Mouse (Mus musculus) kidney, adult 2 months (tissue): ENCODE data around the gene Ankrd23. TPM values are rescaled to one million over a fixed set of nuclear protein-coding genes. Genes with fewer than 3 reads are reported as not detected.
"Not testable (repeated sequence)": the region's sequence is repeated elsewhere in the genome, so short reads cannot be mapped to it uniquely, and the experiment has no call there.

Source experiments
- DNase-seq: peaks from one replicate; pipeline ENCODE4 v3.0.0; 2021
- H3K27ac ChIP-seq: fragments of 200-500 bp; 2 replicates; pipeline ENCODE4 v1.5.1; 2012; ENCODE audit warnings: low read depth, low read length, control low read depth, inconsistent platforms; ENCODE audit not compliant: insufficient read depth
- H3K27me3 ChIP-seq: fragments of 200-500 bp; replicated peaks from 2 replicates; pipeline ENCODE4 v1.6.1; 2012; ENCODE audit warnings: mild to moderate bottlenecking, moderate library complexity, low read length, inconsistent platforms; ENCODE audit not compliant: control insufficient read depth, insufficient read depth
- H3K36me3 ChIP-seq: fragments of 200-500 bp; 2 replicates; pipeline ENCODE4 v1.6.1; 2012; ENCODE audit warnings: mild to moderate bottlenecking, moderate library complexity, low read length, inconsistent platforms; ENCODE audit not compliant: control insufficient read depth, insufficient read depth
- H3K4me1 ChIP-seq: fragments of 200-500 bp; 2 replicates; pipeline ENCODE4 v1.6.1; 2011; ENCODE audit warnings: low read length; ENCODE audit not compliant: control insufficient read depth, insufficient read depth
- H3K4me3 ChIP-seq: fragments of 200-500 bp; 2 replicates; pipeline ENCODE4 v1.5.1; 2011; ENCODE audit warnings: mild to moderate bottlenecking, low read depth, low read length, control low read depth; ENCODE audit not compliant: insufficient read depth
- CTCF ChIP-seq: fragments of 200-500 bp; conservative IDR thresholded peaks from 2 replicates; pipeline ENCODE4 v1.5.1; 2011; ENCODE audit warnings: low read depth, mild to moderate bottlenecking, control low read depth, low read length, moderate library complexity, mixed read lengths; ENCODE audit not compliant: insufficient read depth, insufficient read length
- POLR2A ChIP-seq: fragments of 200-500 bp; IDR thresholded peaks from one replicate; pipeline ENCODE4 v1.6.1; 2011; ENCODE audit warnings: low read depth, low read length, control low read depth
- WGBS: fragments of 180-500 bp; shearing (Covaris S2); methylation state at CpG from one replicate; pipeline ENCODE4 v1.1.7; 2018; 5-methylcytosine and 5-hydroxymethylcytosine counted together
- polyA plus RNA-seq: library from polyadenylated mRNA; depleted of rRNA; stranded (reverse); fragments of >200 nt; gene quantifications from 2 replicates; pipeline ENCODE4 v1.2.3, GENCODE M21; 2012; rRNA removed

Ankrd23 gene
- polyA plus RNA-seq: 11.8 and 37.9 TPM in 2 replicates

DNA sequence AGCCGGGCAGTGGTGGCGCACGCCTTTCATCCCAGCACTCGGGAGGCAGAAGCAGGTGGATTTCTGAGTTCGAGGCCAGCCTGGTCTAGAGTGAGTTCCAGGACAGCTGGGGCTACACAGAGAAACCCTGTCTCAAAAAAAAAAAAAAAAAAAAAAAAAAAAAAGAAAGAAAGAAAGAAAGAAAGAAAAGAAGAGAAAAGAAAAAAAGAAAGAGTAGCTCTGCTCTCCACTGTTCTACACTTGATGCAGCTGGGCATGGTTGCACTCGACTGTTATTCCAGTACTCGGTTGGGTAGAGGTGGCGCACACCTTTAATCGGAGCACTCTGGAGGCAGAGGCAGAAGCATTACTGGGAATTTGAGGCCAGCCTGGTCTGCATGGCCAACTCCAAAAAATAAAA, at the start of gene Ankrd23:
Gene Ankrd23, minus strand, starts transcription at position 101 of the 400 bp plus-strand sequence.
- H3K27ac ChIP-seq: peak within 1 kb of the TSS; percentile 8; the same call in 1 of the 2 replicates
- H3K4me1 ChIP-seq: peaks cover 11% of the 10 kb centered on the region; the same call in 1 of the 2 replicates
- DNase-seq, H3K36me3 ChIP-seq, H3K4me3 ChIP-seq, H3K27me3 ChIP-seq: not testable (repeated sequence)
- WGBS: 89% methylated on average over 9 of the region's 9 CpGs

DNA sequence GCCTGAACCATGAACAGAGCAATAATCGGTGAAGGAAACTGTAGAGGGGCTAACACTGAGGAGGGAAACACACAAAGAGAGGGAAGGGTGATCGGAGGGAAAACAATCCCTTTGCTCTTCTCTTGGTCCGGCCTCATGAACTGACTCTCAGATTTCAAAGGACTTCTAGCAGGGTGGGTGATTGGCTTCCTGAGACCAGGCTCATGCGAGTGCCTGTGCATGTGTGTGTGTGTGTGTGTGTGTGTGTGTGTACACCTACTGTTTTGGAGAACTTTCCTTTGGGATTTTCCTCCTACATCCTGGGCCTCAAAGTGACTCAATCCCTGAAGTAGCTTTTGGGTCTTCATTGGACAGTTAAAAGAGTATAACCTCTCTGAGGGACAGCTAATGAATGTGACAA, 49.6 kb upstream of the Ankrd23 start:
- Histone ChIP-seq H3K27me3 (no peaks in the 10 kb centered on the region), H3K27ac (no peak overlapping the region), H3K36me3 (no peaks in the 10 kb centered on the region), H3K4me1 (peaks cover 7% of the 10 kb centered on the region; the same call in 1 of the 2 replicates), H3K4me3 (no peak overlapping the region)
- 77% methylated on average over 4 of the region's 4 CpGs for WGBS
- TF ChIP-seq CTCF (no peak), POLR2A (no peak)
- no peak for DNase-seq

DNA sequence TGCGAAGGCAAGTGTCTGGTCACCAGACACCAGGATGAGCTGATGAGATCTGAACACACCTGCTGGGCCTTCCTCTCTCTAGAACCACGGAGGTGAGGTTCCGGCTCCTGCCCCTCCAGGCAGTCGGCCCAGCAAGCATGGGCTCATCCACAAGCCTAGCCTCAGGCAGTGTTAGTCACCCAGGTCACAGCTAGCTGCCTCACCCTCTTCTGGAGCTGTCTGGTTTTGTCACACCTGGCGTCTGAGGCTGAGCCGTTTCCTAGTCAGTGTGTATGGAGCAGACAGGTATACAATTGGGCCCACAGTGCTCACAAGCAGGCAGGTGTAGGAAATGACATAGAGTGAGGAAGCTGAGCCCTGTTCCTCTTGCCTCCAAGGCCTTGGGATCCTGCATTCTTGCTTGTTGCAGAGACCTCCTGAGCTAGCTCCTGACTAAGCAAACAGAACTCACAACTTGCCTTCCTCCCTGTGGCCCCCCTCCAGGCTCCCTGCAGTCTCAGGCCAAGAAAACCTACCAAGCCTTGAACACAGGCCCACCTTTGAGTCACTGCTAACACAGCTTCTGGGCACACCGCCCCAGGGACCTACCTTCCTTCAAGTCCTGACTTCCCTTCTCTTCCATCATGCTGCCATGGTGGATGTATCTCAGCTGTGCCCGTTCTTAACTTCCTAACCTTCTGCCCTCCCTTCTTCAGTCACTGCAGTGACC, 46.9 kb upstream of the Ankrd23 start:
- WGBS: 80% methylated on average over 8 of the region's 8 CpGs
- Histone ChIP-seq H3K36me3 (no peaks in the 10 kb centered on the region), H3K4me1 (peaks cover 18% of the 10 kb centered on the region; the same call in 1 of the 2 replicates), H3K4me3 (no peak overlapping the region), H3K27me3 (no peaks in the 10 kb centered on the region), H3K27ac (no peak overlapping the region)
- DNase-seq: no peak
- TF ChIP-seq POLR2A (no peak), CTCF (no peak)

DNA sequence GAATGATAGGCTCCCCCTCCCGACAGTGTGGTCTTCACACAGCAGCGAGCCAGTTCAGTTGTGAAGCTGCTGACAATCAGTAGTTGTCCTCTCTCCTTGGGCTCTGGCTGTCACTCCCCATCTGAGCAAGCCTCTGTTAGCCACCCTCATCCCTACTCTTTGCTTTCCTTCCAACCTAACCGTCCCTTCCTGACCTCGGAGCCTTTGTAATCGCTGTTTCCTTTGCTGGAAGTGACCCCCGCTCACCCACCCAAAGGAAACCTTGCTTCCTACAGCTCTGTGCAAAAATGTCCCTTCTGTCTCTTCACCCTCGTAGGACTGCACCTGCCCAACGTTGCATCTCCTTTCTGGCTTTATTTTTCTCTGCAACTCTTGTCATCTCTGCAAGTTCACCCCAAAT, 45.5 kb upstream of the Ankrd23 start:
- TF ChIP-seq CTCF (no peak), POLR2A (no peak)
- Histone ChIP-seq H3K4me1 (peaks cover 15% of the 10 kb centered on the region; the same call in 1 of the 2 replicates), H3K27me3 (no peaks in the 10 kb centered on the region), H3K27ac (no peak overlapping the region), H3K36me3 (no peaks in the 10 kb centered on the region), H3K4me3 (no peak overlapping the region)
- no peak for DNase-seq
- WGBS: 80% methylated on average over 8 of the region's 8 CpGs

DNA sequence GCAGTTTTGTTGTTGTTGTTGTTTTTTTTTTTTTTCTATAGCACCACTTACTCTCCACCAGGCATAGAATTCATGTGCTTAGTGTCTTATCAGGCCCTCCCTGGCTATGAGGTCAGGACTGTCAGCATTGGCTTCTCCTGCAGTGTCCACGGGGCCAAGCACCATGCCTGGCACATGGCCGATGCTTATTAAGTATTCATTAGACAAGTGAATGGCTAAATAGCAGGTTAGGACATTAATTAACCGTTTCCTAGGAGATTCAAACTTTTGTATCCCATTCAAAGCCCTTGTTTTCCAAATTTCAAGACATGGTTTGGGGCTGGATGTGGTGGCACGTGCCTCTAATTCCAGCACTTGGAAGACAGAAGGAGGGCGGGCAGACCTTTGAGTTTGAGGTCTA, 44.6 kb upstream of the Ankrd23 start:
- Histone ChIP-seq H3K4me3 (no peak overlapping the region), H3K36me3 (no peaks in the 10 kb centered on the region), H3K27me3 (no peaks in the 10 kb centered on the region), H3K4me1 (peaks cover 15% of the 10 kb centered on the region; the same call in 1 of the 2 replicates), H3K27ac (no peak overlapping the region)
- WGBS: 70% methylated on average over 5 of the region's 5 CpGs
- no peak for DNase-seq
- TF ChIP-seq POLR2A (no peak), CTCF (no peak)

DNA sequence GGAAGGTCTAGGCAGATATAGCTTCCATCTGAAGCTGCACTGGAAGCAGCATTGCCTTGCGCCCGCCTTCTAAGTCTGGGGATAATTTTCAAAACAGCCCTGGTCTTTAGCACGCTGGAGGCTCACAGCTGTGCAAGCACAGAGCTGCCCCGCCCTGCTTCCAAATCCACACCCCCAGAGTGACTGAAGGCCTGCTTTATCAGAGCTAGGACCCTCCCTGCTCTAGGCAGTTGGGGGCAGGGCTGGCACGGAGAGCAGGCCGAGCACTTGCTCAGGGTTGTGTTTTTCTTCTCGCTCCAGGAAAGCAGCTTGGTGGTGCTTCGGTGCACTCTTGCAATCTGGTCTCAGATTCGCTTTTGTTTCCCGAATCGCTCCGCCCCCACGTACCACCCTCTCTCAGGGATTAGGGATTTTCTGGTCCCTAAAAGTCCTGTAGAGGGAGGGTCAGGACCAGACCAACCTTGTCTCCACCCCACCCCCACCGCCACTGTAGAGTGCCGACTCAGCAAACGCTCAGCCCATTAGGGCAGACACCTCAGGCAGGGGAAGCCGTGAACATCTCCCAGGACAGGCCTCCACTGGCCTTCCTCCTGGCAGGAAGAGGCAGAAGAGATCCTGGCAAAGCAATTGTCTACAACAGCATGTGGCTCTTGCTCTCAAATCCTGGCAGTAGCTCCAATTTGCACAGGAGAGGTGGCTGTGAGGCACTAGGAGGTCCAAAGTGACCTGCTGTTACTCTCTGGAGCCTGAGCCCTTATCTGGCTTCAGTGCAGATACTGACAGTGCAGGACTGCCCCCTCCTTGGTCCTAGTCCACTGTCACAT, 43.9 kb upstream of the Ankrd23 start:
- 8% methylated on average over 17 of the region's 17 CpGs for WGBS
- peak; percentile 7 for TF ChIP-seq POLR2A
- no peak for TF ChIP-seq CTCF
- H3K4me3 ChIP-seq: peak overlapping the region; percentile 27
- peaks cover 15% of the 10 kb centered on the region; the same call in 1 of the 2 replicates for H3K4me1 ChIP-seq
- H3K36me3 ChIP-seq: no peaks in the 10 kb centered on the region
- no peaks in the 10 kb centered on the region for H3K27me3 ChIP-seq
- DNase-seq: peak; percentile 38
- H3K27ac ChIP-seq: peak overlapping the region; percentile 43; the same call in 1 of the 2 replicates

DNA sequence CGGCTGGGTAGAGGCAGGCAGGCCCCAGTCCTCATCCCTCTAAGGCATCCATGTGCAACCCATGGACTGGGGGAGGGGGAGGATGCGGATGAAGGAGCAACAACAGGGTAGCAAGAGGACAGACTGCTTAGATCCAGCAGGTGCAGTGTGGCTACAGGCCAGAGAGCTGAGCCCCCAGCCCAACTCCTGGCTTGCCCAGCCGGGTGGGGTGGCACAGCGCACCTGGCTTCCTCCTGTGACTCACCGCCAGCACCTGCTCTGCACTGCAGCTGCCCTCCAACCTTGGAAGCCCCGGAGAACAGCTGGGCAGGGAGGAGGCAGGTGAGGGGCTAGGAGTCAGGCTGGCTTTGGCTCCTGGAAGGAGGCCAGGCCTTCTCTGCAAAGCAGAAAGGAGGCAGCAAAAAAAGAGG, 43.3 kb upstream of the Ankrd23 start:
- DNase-seq: no peak
- TF ChIP-seq POLR2A: no peak
- TF ChIP-seq CTCF: no peak
- Histone ChIP-seq H3K4me3 (no peak overlapping the region), H3K27me3 (no peaks in the 10 kb centered on the region), H3K4me1 (peaks cover 15% of the 10 kb centered on the region; the same call in 1 of the 2 replicates), H3K36me3 (no peaks in the 10 kb centered on the region), H3K27ac (no peak overlapping the region)
- WGBS: 43% methylated on average over 6 of the region's 6 CpGs
